Mouse (Mus musculus): ENCODE measurements around the gene Flvcr1. TPM values are rescaled to one million over a fixed set of nuclear protein-coding genes. Genes with fewer than 3 reads are reported as not detected.

Gene Flvcr1
- 9.5 and 9.6 TPM in 2 replicates for polyA plus RNA-seq (2014; fragmentation: Nextera tagmentation; extraction: Ambion mirVana)

- H3K9ac ChIP-seq (ENCODE audit: low read depth, low read length): peak within 1 kb of the TSS; percentile 70
- H3K4me3 ChIP-seq (ENCODE audit: low read depth, low read length): peak within 1 kb of the TSS; percentile 71
- H3K27ac ChIP-seq (ENCODE audit: low read depth, low read length): peak within 1 kb of the TSS; percentile 84
- H3K9me3 ChIP-seq (ENCODE audit: control insufficient read depth, low read length): no peaks in the 10 kb centered on the region
- H3K27me3 ChIP-seq (ENCODE audit: control insufficient read depth, insufficient read depth, low read length): no peaks in the 10 kb centered on the region
- peak within 1 kb of the TSS; percentile 94 for H3K4me2 ChIP-seq (replicated peaks; ENCODE audit: low read depth, low read length)
- no peaks in the 10 kb centered on the region for H3K4me1 ChIP-seq (replicated peaks; ENCODE audit: control insufficient read depth, insufficient read depth, low read length)
- H3K36me3 ChIP-seq (ENCODE audit: control insufficient read depth, insufficient read depth, low read length): no peaks in the 10 kb centered on the region
- ATAC-seq (ENCODE audit: low FRiP score) (peak; percentile 100), DNase-seq (ENCODE audit: low spot score) (peak; percentile 98)
- WGBS: 0% methylated on average over 50 of the region's 50 CpGs
Measured at GRCm38 (mm10) chr1:191026021-191026713, at the start of gene Flvcr1. TSS of gene Flvcr1 (minus strand) at chr1:191026158.

DNA sequence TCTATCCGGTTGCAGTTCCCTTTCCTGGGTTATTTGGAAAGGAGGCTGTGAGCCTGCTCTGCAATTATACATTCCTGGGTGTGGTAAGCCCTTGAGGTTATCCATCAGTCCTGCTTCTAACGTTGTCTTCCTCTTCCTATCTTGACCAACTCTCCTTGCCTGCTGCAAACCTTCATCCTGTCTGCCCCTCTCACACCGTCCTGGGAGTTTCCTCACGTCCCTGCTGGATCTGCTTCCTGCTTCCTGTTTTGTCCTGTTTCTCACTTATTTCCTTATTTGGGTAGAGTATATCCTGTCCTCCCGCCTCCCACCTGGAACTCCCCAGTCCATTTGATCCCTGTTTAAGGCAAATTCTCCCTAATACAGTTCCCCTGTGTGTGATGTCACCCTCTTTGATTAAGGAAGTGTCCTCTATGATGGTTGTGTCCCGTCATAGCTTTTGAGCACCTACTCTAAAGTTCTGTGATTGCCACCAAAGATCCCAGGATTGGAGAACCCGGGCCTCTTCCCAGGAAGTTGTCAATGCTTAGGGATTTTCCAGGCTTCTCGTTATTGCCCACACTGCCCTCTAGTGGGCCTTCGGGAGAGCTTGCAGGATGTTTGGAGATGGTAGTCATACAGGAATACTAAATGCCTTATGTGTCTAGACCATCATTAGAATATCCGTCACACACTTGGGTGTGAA is 49.4 kb upstream of the Flvcr1 start:
- Histone ChIP-seq H3K27ac (ENCODE audit: low read depth, low read length) (no peak overlapping the region), H3K4me2 (replicated peaks; ENCODE audit: low read depth, low read length) (no peak overlapping the region), H3K27me3 (ENCODE audit: control insufficient read depth, insufficient read depth, low read length) (no peaks in the 10 kb centered on the region), H3K9ac (ENCODE audit: low read depth, low read length) (no peak overlapping the region), H3K4me1 (replicated peaks; ENCODE audit: control insufficient read depth, insufficient read depth, low read length) (no peaks in the 10 kb centered on the region), H3K9me3 (ENCODE audit: control insufficient read depth, low read length) (no peaks in the 10 kb centered on the region), H3K36me3 (ENCODE audit: control insufficient read depth, insufficient read depth, low read length) (peaks cover 10% of the 10 kb centered on the region), H3K4me3 (ENCODE audit: low read depth, low read length) (no peak overlapping the region)
- no peak for ATAC-seq (ENCODE audit: low FRiP score)
- DNase-seq (ENCODE audit: low spot score): peak; percentile 71
- 72% methylated on average over 10 of the region's 10 CpGs for WGBS

GRCm38 (mm10) chr1:191073486-191073885 is 47.5 kb upstream of the Flvcr1 start:
- ATAC-seq (ENCODE audit: low FRiP score) (no peak), DNase-seq (ENCODE audit: low spot score) (no peak)
- Histone ChIP-seq H3K4me2 (replicated peaks; ENCODE audit: low read depth, low read length) (no peak overlapping the region), H3K36me3 (ENCODE audit: control insufficient read depth, insufficient read depth, low read length) (peaks cover 10% of the 10 kb centered on the region), H3K4me1 (replicated peaks; ENCODE audit: control insufficient read depth, insufficient read depth, low read length) (no peaks in the 10 kb centered on the region), H3K9ac (ENCODE audit: low read depth, low read length) (no peak overlapping the region), H3K27me3 (ENCODE audit: control insufficient read depth, insufficient read depth, low read length) (no peaks in the 10 kb centered on the region), H3K27ac (ENCODE audit: low read depth, low read length) (no peak overlapping the region), H3K9me3 (ENCODE audit: control insufficient read depth, low read length) (no peaks in the 10 kb centered on the region), H3K4me3 (ENCODE audit: low read depth, low read length) (no peak overlapping the region)
- 92% methylated on average over 4 of the region's 4 CpGs for WGBS

GRCm38 (mm10) chr1:191073001-191073400 is 47.0 kb upstream of the Flvcr1 start:
- 90% methylated on average over 6 of the region's 6 CpGs for WGBS

DNA sequence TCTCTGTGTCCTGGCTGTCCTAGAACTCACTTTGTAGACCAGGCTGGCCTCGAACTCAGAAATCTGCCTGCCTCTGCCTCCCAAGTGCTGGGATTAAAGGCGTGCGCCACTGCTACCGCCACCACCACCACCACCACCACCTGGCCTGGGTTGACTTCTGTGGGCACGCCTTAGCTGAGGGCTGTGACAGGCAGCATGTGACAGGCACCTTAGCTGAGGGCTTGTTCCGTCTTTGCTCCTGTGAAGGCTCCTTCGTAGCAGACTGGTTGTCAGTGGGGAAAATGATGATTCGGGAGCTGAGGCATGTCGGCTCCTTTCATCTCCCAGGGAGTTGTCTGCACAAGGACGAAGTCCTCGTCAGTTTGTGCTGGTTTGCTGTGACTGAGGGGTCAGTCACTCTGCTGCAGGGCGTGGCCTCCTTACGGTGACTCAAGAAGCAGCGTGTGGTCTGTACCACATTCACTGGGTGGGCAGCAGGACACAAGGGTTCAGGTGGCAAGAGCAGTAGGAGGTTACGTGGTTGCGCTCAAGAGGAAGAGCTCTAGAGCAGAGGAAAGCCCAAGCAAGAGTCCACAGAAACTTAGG is 46.5 kb upstream of the Flvcr1 start:
- Histone ChIP-seq H3K36me3 (ENCODE audit: control insufficient read depth, insufficient read depth, low read length) (peaks cover 10% of the 10 kb centered on the region), H3K4me3 (ENCODE audit: low read depth, low read length) (no peak overlapping the region), H3K9me3 (ENCODE audit: control insufficient read depth, low read length) (no peaks in the 10 kb centered on the region), H3K27ac (ENCODE audit: low read depth, low read length) (no peak overlapping the region), H3K9ac (ENCODE audit: low read depth, low read length) (no peak overlapping the region), H3K27me3 (ENCODE audit: control insufficient read depth, insufficient read depth, low read length) (no peaks in the 10 kb centered on the region), H3K4me2 (replicated peaks; ENCODE audit: low read depth, low read length) (no peak overlapping the region), H3K4me1 (replicated peaks; ENCODE audit: control insufficient read depth, insufficient read depth, low read length) (no peaks in the 10 kb centered on the region)
- DNase-seq (ENCODE audit: low spot score) (no peak), ATAC-seq (ENCODE audit: low FRiP score) (no peak)
- WGBS: 95% methylated on average over 16 of the region's 16 CpGs

More at GRCm38 (mm10) chr1:191073001-191073400, 47.0 kb upstream of the Flvcr1 start:
- Histone ChIP-seq H3K4me2 (replicated peaks; ENCODE audit: low read depth, low read length) (no peak overlapping the region), H3K27me3 (ENCODE audit: control insufficient read depth, insufficient read depth, low read length) (no peaks in the 10 kb centered on the region), H3K9me3 (ENCODE audit: control insufficient read depth, low read length) (no peaks in the 10 kb centered on the region), H3K9ac (ENCODE audit: low read depth, low read length) (no peak overlapping the region), H3K4me3 (ENCODE audit: low read depth, low read length) (no peak overlapping the region), H3K36me3 (ENCODE audit: control insufficient read depth, insufficient read depth, low read length) (peaks cover 10% of the 10 kb centered on the region), H3K27ac (ENCODE audit: low read depth, low read length) (no peak overlapping the region), H3K4me1 (replicated peaks; ENCODE audit: control insufficient read depth, insufficient read depth, low read length) (no peaks in the 10 kb centered on the region)
- no peak for DNase-seq (ENCODE audit: low spot score)
- ATAC-seq (ENCODE audit: low FRiP score): no peak

DNA sequence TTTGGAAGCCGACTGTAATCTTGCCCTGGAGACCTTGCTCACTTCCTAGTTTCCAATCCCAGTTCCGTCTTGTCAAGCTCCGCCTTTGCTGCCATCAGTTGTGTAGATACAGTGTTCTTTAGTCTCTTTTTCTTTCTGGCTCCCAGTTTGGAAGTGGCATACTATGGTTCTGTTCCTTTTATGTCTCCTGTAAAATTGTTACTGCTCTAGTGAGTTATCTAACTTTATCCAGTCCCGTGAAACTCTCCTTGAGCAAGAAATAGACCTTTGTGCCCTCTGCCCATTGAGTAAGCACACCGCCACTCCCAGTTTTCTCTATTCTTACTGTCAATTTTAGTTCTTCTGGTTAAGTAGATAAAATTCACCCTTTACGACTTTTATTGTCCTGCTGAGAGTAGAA is 45.7 kb upstream of the Flvcr1 start:
- H3K27ac ChIP-seq (ENCODE audit: low read depth, low read length): no peak overlapping the region
- H3K9ac ChIP-seq (ENCODE audit: low read depth, low read length): no peak overlapping the region
- no peaks in the 10 kb centered on the region for H3K4me1 ChIP-seq (replicated peaks; ENCODE audit: control insufficient read depth, insufficient read depth, low read length)
- no peak overlapping the region for H3K4me2 ChIP-seq (replicated peaks; ENCODE audit: low read depth, low read length)
- no peaks in the 10 kb centered on the region for H3K27me3 ChIP-seq (ENCODE audit: control insufficient read depth, insufficient read depth, low read length)
- ATAC-seq (ENCODE audit: low FRiP score) (no peak), DNase-seq (ENCODE audit: low spot score) (no peak)
- WGBS: 95% methylated on average over 6 of the region's 6 CpGs
- peaks cover 8% of the 10 kb centered on the region; the same call in 1 of the 2 replicates for H3K36me3 ChIP-seq (ENCODE audit: control insufficient read depth, insufficient read depth, low read length)
- H3K4me3 ChIP-seq (ENCODE audit: low read depth, low read length): no peak overlapping the region
- no peaks in the 10 kb centered on the region for H3K9me3 ChIP-seq (ENCODE audit: control insufficient read depth, low read length)

DNA sequence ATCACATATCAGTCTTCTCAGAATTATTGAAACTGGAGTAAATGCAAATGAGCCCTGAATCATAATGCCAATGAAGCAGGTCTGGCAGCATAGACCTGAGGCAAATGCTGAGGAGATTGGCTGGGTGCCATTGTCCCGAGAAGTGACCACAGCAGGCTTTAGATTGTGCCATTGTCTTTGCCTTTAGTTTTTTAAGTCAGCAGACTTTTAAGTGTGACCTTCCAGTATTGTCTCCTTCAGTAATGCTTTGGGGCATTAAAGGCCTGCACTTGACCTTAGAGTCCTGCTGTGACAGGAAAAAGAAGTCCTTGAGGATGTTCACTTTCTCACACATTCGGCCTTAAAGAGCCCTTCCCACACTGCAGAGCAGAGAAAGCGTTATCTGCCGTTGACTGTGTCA is 44.3 kb upstream of the Flvcr1 start:
- Histone ChIP-seq H3K36me3 (ENCODE audit: control insufficient read depth, insufficient read depth, low read length) (peaks cover 8% of the 10 kb centered on the region; the same call in 1 of the 2 replicates), H3K4me3 (ENCODE audit: low read depth, low read length) (no peak overlapping the region), H3K9ac (ENCODE audit: low read depth, low read length) (no peak overlapping the region), H3K9me3 (ENCODE audit: control insufficient read depth, low read length) (no peaks in the 10 kb centered on the region), H3K4me1 (replicated peaks; ENCODE audit: control insufficient read depth, insufficient read depth, low read length) (no peaks in the 10 kb centered on the region), H3K4me2 (replicated peaks; ENCODE audit: low read depth, low read length) (no peak overlapping the region), H3K27me3 (ENCODE audit: control insufficient read depth, insufficient read depth, low read length) (no peaks in the 10 kb centered on the region), H3K27ac (ENCODE audit: low read depth, low read length) (no peak overlapping the region)
- 82% methylated on average over 4 of the region's 4 CpGs for WGBS
- ATAC-seq (ENCODE audit: low FRiP score) (no peak), DNase-seq (ENCODE audit: low spot score) (no peak)

GRCm38 (mm10) chr1:191068377-191068776 is 42.4 kb upstream of the Flvcr1 start:
- H3K4me3 ChIP-seq (ENCODE audit: low read depth, low read length): no peak overlapping the region
- DNase-seq (ENCODE audit: low spot score) (peak; percentile 18), ATAC-seq (ENCODE audit: low FRiP score) (no peak)
- no peak overlapping the region for H3K9ac ChIP-seq (ENCODE audit: low read depth, low read length)
- H3K36me3 ChIP-seq (ENCODE audit: control insufficient read depth, insufficient read depth, low read length): peaks cover 8% of the 10 kb centered on the region; the same call in 1 of the 2 replicates
- no peak overlapping the region for H3K4me2 ChIP-seq (replicated peaks; ENCODE audit: low read depth, low read length)
- no peak overlapping the region for H3K27ac ChIP-seq (ENCODE audit: low read depth, low read length)
- WGBS: 81% methylated on average over 5 of the region's 5 CpGs
- no peaks in the 10 kb centered on the region for H3K4me1 ChIP-seq (replicated peaks; ENCODE audit: control insufficient read depth, insufficient read depth, low read length)
- no peaks in the 10 kb centered on the region for H3K27me3 ChIP-seq (ENCODE audit: control insufficient read depth, insufficient read depth, low read length)
- H3K9me3 ChIP-seq (ENCODE audit: control insufficient read depth, low read length): no peaks in the 10 kb centered on the region
